Mouse (Mus musculus): Measurements from ENCODE around the gene Brd2. TPM values are rescaled to one million over a fixed set of nuclear protein-coding genes. Genes with fewer than 3 reads are reported as not detected.

Gene Brd2
- total RNA-seq, 4 experiments from 2014 or later, result 181 to 210 (median 190) TPM

- DNase-seq (ENCODE audit: low spot score in 2 of 2), result no peak
These were observed 5.6 kb downstream of the Brd2 start for GRCm38 (mm10) chr17:34116736-34117370.

- no peak for DNase-seq (ENCODE audit: low spot score in 2 of 2)
These were observed 8.3 kb downstream of the Brd2 start for GRCm38 (mm10) chr17:34114114-34114513.

GRCm38 (mm10) chr17:34110309-34110708, 12.1 kb downstream of the Brd2 start:
- no peak for DNase-seq (ENCODE audit: low spot score in 2 of 2)

GRCm38 (mm10) chr17:34109806-34110195, 12.6 kb downstream of the Brd2 start:
- no peak for DNase-seq (ENCODE audit: low spot score in 2 of 2)

GRCm38 (mm10) chr17:34109038-34109805, 13.2 kb downstream of the Brd2 start:
- DNase-seq (ENCODE audit: low spot score in 2 of 2), result no peak

GRCm38 (mm10) chr17:34108460-34108859, 14.0 kb downstream of the Brd2 start:
- DNase-seq (ENCODE audit: low spot score in 2 of 2), result no peak

- no peak for DNase-seq (ENCODE audit: low spot score in 2 of 2)
These were observed 15.1 kb downstream of the Brd2 start for GRCm38 (mm10) chr17:34107109-34107867.

GRCm38 (mm10) chr17:34106555-34106954, 15.9 kb downstream of the Brd2 start:
- no peak for DNase-seq (ENCODE audit: low spot score in 2 of 2)

GRCm38 (mm10) chr17:34104804-34105203, 17.6 kb downstream of the Brd2 start:
- no peak for DNase-seq (ENCODE audit: low spot score in 2 of 2)

GRCm38 (mm10) chr17:34102831-34103230, 19.6 kb downstream of the Brd2 start:
- no peak for DNase-seq (ENCODE audit: low spot score in 2 of 2)

GRCm38 (mm10) chr17:34101604-34102032, 20.8 kb downstream of the Brd2 start:
- DNase-seq (ENCODE audit: low spot score in 2 of 2), result peak; percentile 77 to 91

- no peak for DNase-seq (ENCODE audit: low spot score in 2 of 2)
These were observed 21.2 kb downstream of the Brd2 start for GRCm38 (mm10) chr17:34101185-34101584.

GRCm38 (mm10) chr17:34099531-34099930, 22.9 kb downstream of the Brd2 start:
- no peak for DNase-seq (ENCODE audit: low spot score in 2 of 2)

GRCm38 (mm10) chr17:34098709-34099479, 23.5 kb downstream of the Brd2 start:
- no peak for DNase-seq (ENCODE audit: low spot score in 2 of 2)

GRCm38 (mm10) chr17:34097272-34097671, 25.2 kb downstream of the Brd2 start:
- no peak for DNase-seq (ENCODE audit: low spot score in 2 of 2)

- DNase-seq (ENCODE audit: low spot score in 2 of 2), result no peak
These were observed 25.9 kb downstream of the Brd2 start for GRCm38 (mm10) chr17:34096497-34097010.

GRCm38 (mm10) chr17:34094283-34095035, 28.0 kb downstream of the Brd2 start:
- DNase-seq (ENCODE audit: low spot score in 2 of 2), result no peak

- DNase-seq (ENCODE audit: low spot score in 2 of 2), result no peak
These were observed 29.1 kb downstream of the Brd2 start for GRCm38 (mm10) chr17:34093199-34093874.

- DNase-seq (ENCODE audit: low spot score in 2 of 2), result no peak
These were observed 30.1 kb downstream of the Brd2 start, which contains the start of gene H2-Oa for GRCm38 (mm10) chr17:34092197-34092875. TSS of gene H2-Oa (plus strand) at chr17:34092340.

Measured in left cerebral cortex, adult 8-10 months (tissue).